Mouse (Mus musculus): Measurements from ENCODE around the gene Mmp17. TPM values are rescaled to one million over a fixed set of nuclear protein-coding genes. Genes with fewer than 3 reads are reported as not detected.

The Mmp17 gene
- polyA plus RNA-seq, 1 experiment from 2014 or later, result 1.3 TPM

- Histone ChIP-seq H3K4me2 (no peak overlapping the region), H3K27ac (no peak overlapping the region), H3K36me3 (peaks cover 76% of the 10 kb centered on the region), H3K9me3 (replicated peaks) (no peaks in the 10 kb centered on the region), H3K4me3 (no peak overlapping the region), H3K4me1 (replicated peaks) (no peaks in the 10 kb centered on the region), H3K27me3 (no peaks in the 10 kb centered on the region), H3K9ac (no peak overlapping the region)
- no peak for ATAC-seq (replicated peaks; ENCODE audit: insufficient number of reproducible peaks, insufficient read depth, low FRiP score, low read depth)
- WGBS, result 74% methylated on average over 11 of the region's 11 CpGs
These were observed 24.7 kb upstream of the Mmp17 start for GRCm38 (mm10) chr5:129559283-129559682.

GRCm38 (mm10) chr5:129562342-129562741, 21.6 kb upstream of the Mmp17 start:
- Histone ChIP-seq H3K27ac (no peak overlapping the region), H3K4me2 (no peak overlapping the region), H3K36me3 (peaks cover 75% of the 10 kb centered on the region), H3K27me3 (no peaks in the 10 kb centered on the region), H3K9ac (no peak overlapping the region), H3K4me3 (no peak overlapping the region), H3K9me3 (replicated peaks) (no peaks in the 10 kb centered on the region), H3K4me1 (replicated peaks) (no peaks in the 10 kb centered on the region)
- no peak for ATAC-seq (replicated peaks; ENCODE audit: insufficient number of reproducible peaks, insufficient read depth, low FRiP score, low read depth)
- 92% methylated on average over 8 of the region's 8 CpGs for WGBS

DNA sequence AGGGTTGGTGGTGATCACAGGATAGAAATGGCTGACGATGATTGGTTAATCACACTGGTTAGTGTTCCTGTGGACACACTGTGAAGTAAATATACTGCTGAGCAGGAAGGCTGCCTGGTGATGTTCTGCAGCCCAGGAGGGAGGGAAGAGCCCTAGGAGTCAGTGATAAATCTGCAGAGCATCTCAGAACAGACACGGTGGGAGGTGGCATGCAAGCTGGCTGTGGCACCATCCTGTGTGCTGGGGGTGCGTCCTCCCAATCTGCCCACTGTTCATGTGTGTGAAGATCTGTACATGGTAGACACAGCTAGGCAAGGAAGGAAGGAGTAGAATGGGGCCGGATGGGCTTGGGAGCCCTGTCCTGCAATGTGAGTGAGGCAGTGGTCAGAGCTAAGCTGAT, 15.4 kb upstream of the Mmp17 start:
- 88% methylated on average over 4 of the region's 4 CpGs for WGBS
- no peak overlapping the region for H3K4me3 ChIP-seq
- no peaks in the 10 kb centered on the region for H3K9me3 ChIP-seq (replicated peaks)
- ATAC-seq (replicated peaks; ENCODE audit: insufficient number of reproducible peaks, insufficient read depth, low FRiP score, low read depth), result no peak
- H3K4me1 ChIP-seq (replicated peaks), result no peaks in the 10 kb centered on the region
- H3K36me3 ChIP-seq, result peaks cover 87% of the 10 kb centered on the region
- H3K9ac ChIP-seq, result no peak overlapping the region
- no peak overlapping the region for H3K27ac ChIP-seq
- H3K27me3 ChIP-seq, result no peaks in the 10 kb centered on the region
- no peak overlapping the region for H3K4me2 ChIP-seq

- Histone ChIP-seq H3K27me3 (peaks cover 37% of the 10 kb centered on the region), H3K9ac (no peak overlapping the region), H3K4me3 (no peak overlapping the region), H3K4me2 (no peak overlapping the region), H3K36me3 (no peaks in the 10 kb centered on the region), H3K4me1 (replicated peaks) (no peaks in the 10 kb centered on the region), H3K9me3 (replicated peaks) (no peaks in the 10 kb centered on the region), H3K27ac (no peak overlapping the region)
- ATAC-seq (replicated peaks; ENCODE audit: insufficient number of reproducible peaks, insufficient read depth, low FRiP score, low read depth), result no peak
- WGBS, result 53% methylated on average over 12 of the region's 12 CpGs
These were observed 5.8 kb upstream of the Mmp17 start for GRCm38 (mm10) chr5:129578201-129578600.

DNA sequence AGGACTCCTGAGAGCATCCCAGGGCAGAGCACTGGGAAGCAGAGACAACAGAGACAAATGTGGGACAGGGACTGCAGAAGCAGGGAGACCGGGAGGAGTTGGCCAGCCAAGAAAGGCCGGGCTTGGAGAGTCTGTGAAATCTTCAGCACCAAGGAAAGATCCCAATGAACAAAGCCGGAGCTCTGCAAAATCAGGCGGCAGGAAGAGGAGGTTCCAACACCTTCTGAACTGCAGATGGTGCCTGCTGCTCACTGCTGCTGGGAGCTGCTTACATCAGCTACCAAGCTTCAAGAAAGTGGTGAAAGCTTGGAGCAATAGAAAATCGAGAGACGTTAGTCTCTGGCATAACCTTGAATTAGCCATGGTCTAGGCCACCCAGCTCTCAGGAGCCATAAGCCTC, 3.9 kb upstream of the Mmp17 start:
- Histone ChIP-seq H3K27me3 (peaks cover 50% of the 10 kb centered on the region), H3K9ac (no peak overlapping the region), H3K4me1 (replicated peaks) (peaks cover 13% of the 10 kb centered on the region), H3K36me3 (no peaks in the 10 kb centered on the region), H3K4me3 (no peak overlapping the region), H3K9me3 (replicated peaks) (no peaks in the 10 kb centered on the region), H3K4me2 (no peak overlapping the region), H3K27ac (no peak overlapping the region)
- WGBS, result 6% methylated on average over 6 of the region's 6 CpGs
- ATAC-seq (replicated peaks; ENCODE audit: insufficient number of reproducible peaks, insufficient read depth, low FRiP score, low read depth), result no peak

GRCm38 (mm10) chr5:129580572-129580971, 3.4 kb upstream of the Mmp17 start:
- ATAC-seq (replicated peaks; ENCODE audit: insufficient number of reproducible peaks, insufficient read depth, low FRiP score, low read depth), result no peak
- H3K9ac ChIP-seq, result no peak overlapping the region
- WGBS, result 56% methylated on average over 9 of the region's 9 CpGs

DNA sequence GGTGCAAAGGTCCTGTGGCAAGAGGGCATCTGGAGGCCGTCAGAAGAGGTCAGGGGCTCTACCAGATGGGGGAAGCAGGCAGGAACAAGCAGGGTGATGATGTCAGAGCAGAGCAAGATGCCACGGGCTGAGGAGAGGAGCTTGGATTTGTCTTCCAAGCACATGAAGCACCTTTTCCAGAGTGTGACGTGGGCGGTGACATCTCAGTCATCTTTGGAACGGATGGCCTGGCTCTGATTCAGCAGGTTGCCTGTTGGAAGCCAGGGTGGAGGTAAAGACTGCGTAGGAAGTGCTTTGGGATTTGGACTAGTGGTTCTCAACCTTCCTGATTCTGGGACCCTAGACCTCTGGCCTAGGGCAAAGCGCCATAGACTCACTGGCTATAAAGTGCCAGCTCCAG, 3.0 kb upstream of the Mmp17 start:
- Histone ChIP-seq H3K27ac (no peak overlapping the region), H3K4me1 (replicated peaks) (peaks cover 22% of the 10 kb centered on the region)
- WGBS, result 67% methylated on average over 7 of the region's 7 CpGs

More at GRCm38 (mm10) chr5:129580572-129580971, 3.4 kb upstream of the Mmp17 start:
- Histone ChIP-seq H3K27ac (no peak overlapping the region), H3K4me2 (no peak overlapping the region), H3K36me3 (no peaks in the 10 kb centered on the region), H3K4me3 (no peak overlapping the region), H3K4me1 (replicated peaks) (peaks cover 18% of the 10 kb centered on the region), H3K9me3 (replicated peaks) (no peaks in the 10 kb centered on the region), H3K27me3 (peaks cover 55% of the 10 kb centered on the region)

DNA sequence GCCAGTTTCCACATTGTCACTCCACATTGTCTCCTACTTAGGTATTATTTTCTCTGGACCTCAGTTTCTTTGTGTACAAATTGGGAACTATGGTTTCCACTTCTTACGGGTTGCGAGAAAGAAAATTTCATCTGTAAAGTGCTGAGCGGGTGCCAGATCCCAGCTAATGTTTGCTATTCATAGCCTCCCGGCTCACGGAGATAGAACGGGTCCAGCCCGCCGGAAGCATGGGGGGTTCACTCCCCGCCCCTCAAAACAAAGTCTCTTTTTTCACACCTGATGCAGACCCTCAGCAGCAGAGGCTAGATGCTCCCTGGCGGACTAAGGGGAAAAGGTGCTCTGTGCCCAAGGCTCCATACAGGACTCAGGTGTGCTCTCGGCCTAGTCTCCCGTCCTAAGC, 638 bp upstream of the Mmp17 start:
- no peak overlapping the region for H3K27ac ChIP-seq
- H3K4me1 ChIP-seq (replicated peaks), result peaks cover 25% of the 10 kb centered on the region
- no peaks in the 10 kb centered on the region for H3K9me3 ChIP-seq (replicated peaks)
- no peak for ATAC-seq (replicated peaks; ENCODE audit: insufficient number of reproducible peaks, insufficient read depth, low FRiP score, low read depth)
- WGBS, result 2% methylated on average over 12 of the region's 12 CpGs
- H3K27me3 ChIP-seq, result peaks cover 74% of the 10 kb centered on the region
- peak overlapping the region; percentile 97 for H3K4me2 ChIP-seq
- no peaks in the 10 kb centered on the region for H3K36me3 ChIP-seq
- H3K9ac ChIP-seq, result peak overlapping the region; percentile 61
- peak overlapping the region; percentile 63 for H3K4me3 ChIP-seq

More for the DNA sequence above, 3.0 kb upstream of the Mmp17 start:
- Histone ChIP-seq H3K27me3 (peaks cover 58% of the 10 kb centered on the region), H3K9me3 (replicated peaks) (no peaks in the 10 kb centered on the region), H3K36me3 (no peaks in the 10 kb centered on the region), H3K9ac (no peak overlapping the region), H3K4me2 (no peak overlapping the region), H3K4me3 (no peak overlapping the region)
- no peak for ATAC-seq (replicated peaks; ENCODE audit: insufficient number of reproducible peaks, insufficient read depth, low FRiP score, low read depth)

GRCm38 (mm10) chr5:129584583-129585541, 893 bp downstream of the Mmp17 start:
- 0 out of 2 replicates have a peak, but pooled peaks have one; percentile 12 for ATAC-seq (replicated peaks; ENCODE audit: insufficient number of reproducible peaks, insufficient read depth, low FRiP score, low read depth)
- Histone ChIP-seq H3K4me2 (peak overlapping the region; percentile 97), H3K36me3 (no peaks in the 10 kb centered on the region), H3K27ac (no peak overlapping the region), H3K9ac (peak overlapping the region; percentile 61), H3K27me3 (peaks cover 82% of the 10 kb centered on the region), H3K4me3 (peak overlapping the region; percentile 63), H3K9me3 (replicated peaks) (no peaks in the 10 kb centered on the region), H3K4me1 (replicated peaks) (peaks cover 25% of the 10 kb centered on the region)
- WGBS, result under 1% methylated on average over 76 of the region's 76 CpGs

DNA sequence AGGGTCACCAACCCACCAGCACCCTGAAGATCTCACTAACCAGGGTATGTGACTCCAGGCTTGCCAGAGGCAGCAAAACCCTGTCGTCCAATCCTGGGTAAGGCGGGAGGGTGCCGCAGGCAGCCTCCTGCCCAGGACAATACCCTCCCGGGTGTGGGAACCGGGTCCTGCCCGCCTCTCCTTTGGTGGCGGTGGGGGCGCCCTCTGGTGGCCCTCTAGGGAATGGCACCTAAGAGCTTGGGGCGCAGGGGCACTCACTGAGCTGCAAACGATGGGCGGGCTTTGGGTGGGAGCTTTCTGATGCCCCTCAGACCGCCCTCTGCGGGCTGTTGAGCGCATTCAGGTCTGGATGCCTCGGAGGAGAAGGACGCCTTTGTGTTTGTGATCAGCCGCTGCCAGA, 2.0 kb downstream of the Mmp17 start:
- Histone ChIP-seq H3K27me3 (peaks cover 85% of the 10 kb centered on the region), H3K4me1 (replicated peaks) (peaks cover 25% of the 10 kb centered on the region), H3K9ac (0 out of 2 replicates have a peak overlapping the region, but pooled peaks have one; percentile 19), H3K36me3 (no peaks in the 10 kb centered on the region), H3K4me2 (peak overlapping the region; percentile 97), H3K9me3 (replicated peaks) (no peaks in the 10 kb centered on the region), H3K27ac (no peak overlapping the region), H3K4me3 (peak overlapping the region; percentile 63)
- WGBS, result 0% methylated on average over 16 of the region's 17 CpGs
- ATAC-seq (replicated peaks; ENCODE audit: insufficient number of reproducible peaks, insufficient read depth, low FRiP score, low read depth), result 0 out of 2 replicates have a peak, but pooled peaks have one; percentile 4

GRCm38 (mm10) chr5:129586471-129586870, 2.5 kb downstream of the Mmp17 start:
- Histone ChIP-seq H3K4me1 (replicated peaks) (peaks cover 25% of the 10 kb centered on the region), H3K9me3 (replicated peaks) (no peaks in the 10 kb centered on the region), H3K27me3 (peaks cover 85% of the 10 kb centered on the region), H3K36me3 (no peaks in the 10 kb centered on the region), H3K4me3 (peak overlapping the region; percentile 63), H3K4me2 (peak overlapping the region; percentile 97), H3K9ac (0 out of 2 replicates have a peak overlapping the region, but pooled peaks have one; percentile 19), H3K27ac (no peak overlapping the region)
- ATAC-seq (replicated peaks; ENCODE audit: insufficient number of reproducible peaks, insufficient read depth, low FRiP score, low read depth), result no peak
- WGBS, result 64% methylated on average over 13 of the region's 13 CpGs

Measured in heart, embryonic 15.5 days (tissue).